Mouse (Mus musculus): ENCODE data around the gene Fam43b.

DNA sequence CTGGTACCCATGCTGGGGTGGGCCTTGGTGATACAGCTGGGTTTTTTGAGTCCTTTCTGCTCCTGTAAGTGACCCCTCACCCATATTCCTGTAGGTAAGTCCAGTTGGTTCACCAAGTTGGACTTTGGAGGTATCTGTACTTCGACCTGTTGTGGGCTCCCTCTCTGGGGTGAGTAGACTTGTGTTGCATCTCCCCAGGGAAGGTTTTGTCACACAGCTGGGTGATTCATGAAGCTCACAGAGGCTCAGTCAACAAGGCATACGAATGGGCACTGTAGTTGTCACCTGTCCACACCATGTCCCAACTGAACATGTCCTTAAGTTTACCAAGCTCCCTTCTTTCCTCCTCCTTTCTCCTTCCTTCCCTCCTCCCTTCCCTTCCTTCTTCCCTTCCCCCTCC is 29.8 kb downstream of the Fam43b start:
- TF ChIP-seq MAFK (IDR thresholded peaks at IDR 0.05; ENCODE audit: insufficient read depth, low read depth, low read length), result no peak
- no peak for TF ChIP-seq HCFC1 (IDR thresholded peaks at IDR 0.05; ENCODE audit: borderline replicate concordance, insufficient read depth, low read length)
- no peak for TF ChIP-seq CHD2 (IDR thresholded peaks at IDR 0.05; ENCODE audit: low read depth, low read length)
